20 mouse cellular contexts compared by ENCODE assay signal in the genomic region with DNA sequence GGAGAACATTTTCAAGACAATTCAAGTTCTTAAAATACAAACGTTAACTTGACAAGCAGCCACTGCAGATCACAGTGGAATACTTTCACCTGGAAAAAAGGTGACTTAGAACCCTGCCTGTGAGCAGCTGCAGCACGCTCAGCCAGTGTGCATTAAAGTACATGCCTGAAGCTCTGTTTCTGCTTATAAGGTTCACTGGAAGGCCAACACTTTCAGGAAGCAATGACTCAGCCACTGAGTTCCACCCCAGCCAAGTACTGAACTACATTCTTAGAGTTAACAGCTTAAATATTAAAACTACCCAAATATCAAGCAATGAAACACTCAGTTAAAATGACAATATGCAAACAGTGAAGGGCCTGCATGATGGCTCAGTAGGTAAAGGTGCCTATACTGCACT.
"Had no signal": no experiment of that assay in that cellular context is flagged by ENCODE, and none has a peak within 500 bp of the region (broad histone marks: within the 10 kb centered on the region; RNA-seq: fewer than 3 reads in every experiment).

No protein-coding gene starts in this region.

- DNase-seq: kidney, postnatal 4 days; liver; lung, adult 18-20 months; lung, postnatal 10 days; lung, postnatal 36 days; midbrain, embryonic 14.5 days; right cerebral cortex, postnatal 4 days; thymus, adult 2 months; thymus, postnatal 14 days; thymus, postnatal 4 days had no signal

- ATAC-seq: intestine, embryonic 16.5 days; liver, embryonic 12.5 days had no signal

- H3K9ac ChIP-seq: limb, embryonic 13.5 days; liver, embryonic 12.5 days; liver, embryonic 15.5 days; lung, embryonic 15.5 days had no signal

- H3K9me3 ChIP-seq: limb, embryonic 10.5 days; limb, embryonic 13.5 days; liver, embryonic 12.5 days; liver, embryonic 15.5 days; lung, embryonic 15.5 days; midbrain, embryonic 10.5 days had no signal

- H3K4me2 ChIP-seq: limb, embryonic 13.5 days; liver, embryonic 12.5 days; liver, embryonic 15.5 days; lung, embryonic 15.5 days had no signal

- H3K4me1 ChIP-seq: limb, embryonic 10.5 days; limb, embryonic 13.5 days; liver, embryonic 12.5 days; liver, embryonic 15.5 days; lung, embryonic 15.5 days; midbrain, embryonic 10.5 days had no signal

- H3K27ac ChIP-seq: kidney, postnatal 0 days; limb, embryonic 10.5 days; limb, embryonic 13.5 days; liver, embryonic 12.5 days; liver, embryonic 15.5 days; lung, embryonic 15.5 days; midbrain, embryonic 10.5 days; stomach, postnatal 0 days had no signal

- H3K4me3 ChIP-seq: limb, embryonic 10.5 days; limb, embryonic 13.5 days; liver, embryonic 12.5 days; liver, embryonic 15.5 days; lung, embryonic 15.5 days; megakaryocyte, embryonic 14.5 days; midbrain, embryonic 10.5 days had no signal

- H3K27me3 ChIP-seq: limb, embryonic 13.5 days; liver, embryonic 12.5 days; liver, embryonic 15.5 days; lung, embryonic 15.5 days; megakaryocyte, embryonic 14.5 days had no signal
